Mouse (Mus musculus) spleen, adult 2 months (tissue): Measurements from ENCODE around the gene Stx1b.

Experiments
- CTCF ChIP-seq: fragments of 200-500 bp; IDR thresholded peaks from 2 replicates; pipeline ENCODE4 v1.5.1; 2011; ENCODE audit warnings: mild to moderate bottlenecking, inconsistent platforms; ENCODE audit not compliant: insufficient read depth, insufficient read length, insufficient replicate concordance; ENCODE audit errors: extremely low read depth
- POLR2A ChIP-seq: fragments of 200-500 bp; IDR thresholded peaks from 2 replicates; pipeline ENCODE4 v1.6.1; 2011; ENCODE audit warnings: low read depth, low read length, inconsistent platforms

DNA sequence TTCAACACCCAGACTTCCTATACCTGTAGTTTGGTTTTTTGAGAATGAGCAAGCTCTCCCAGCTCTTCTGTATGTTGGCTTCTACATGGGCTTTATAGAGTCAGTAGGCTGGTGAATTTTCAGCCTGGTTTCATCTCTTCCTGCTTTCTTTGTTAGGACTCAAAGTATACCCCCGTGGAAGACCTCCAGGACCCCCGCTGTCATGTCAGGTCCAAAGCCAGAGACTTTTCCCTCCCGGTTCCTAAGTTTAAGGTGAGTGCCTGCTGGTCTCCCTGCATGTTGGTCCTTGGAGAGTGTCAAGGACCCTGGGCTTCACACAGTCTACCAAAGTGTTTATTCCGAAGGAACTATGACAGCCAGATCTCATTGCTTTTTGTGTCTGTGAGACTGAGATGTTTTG is 46.0 kb downstream of the Stx1b start:
- TF ChIP-seq CTCF (no peak), POLR2A (no peak)
